Mouse (Mus musculus): ENCODE measurements at regions not wholly inside any gene's neighbourhood (a gene's known extent, or its start where the extent isn't known, plus 50 kb on each side); places are given as distances from the start of the nearest gene placed in this dataset.
A peak's percentile ranks its signal among the peaks of the same experiment; 100 is the strongest.
"Not testable (repeated sequence)": the region's sequence is repeated elsewhere in the genome, so short reads cannot be mapped to it uniquely, and the experiment has no call there.

- DNase-seq (ENCODE audit: low read depth, low spot score); in situ Hi-C loops (cut with MboI; ENCODE audit: low pct_unique_long_range_greater_than_20kb); POLR2A ChIA-PET; ATAC-seq; H3K27me3 ChIP-seq; CTCF ChIA-PET: not testable (repeated sequence)
Observed at GRCm38 (mm10) chr7:106296912-106297311, 81.8 kb upstream of the Gvin1 start.

DNA sequence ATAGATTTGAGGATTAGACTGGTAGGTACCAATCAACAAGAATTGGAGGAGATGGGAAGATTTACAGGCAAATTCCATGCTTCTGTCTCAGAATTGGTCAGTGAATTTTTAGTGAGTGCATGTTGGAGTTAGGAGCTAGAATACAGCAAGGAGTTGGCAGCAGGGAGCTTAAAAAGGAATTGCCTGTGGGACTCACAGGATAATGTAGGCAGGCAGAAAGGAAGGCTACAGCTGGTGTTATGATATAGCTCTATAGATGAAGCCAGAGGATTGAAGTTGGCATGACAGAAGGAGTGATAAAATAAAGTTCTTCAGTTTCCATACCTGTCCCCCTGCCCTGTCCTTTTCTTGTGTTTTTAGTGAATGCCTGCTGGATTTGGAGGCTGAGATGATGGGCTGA, 69.7 kb upstream of the Gvin1 start:
- in situ Hi-C loops (cut with MboI; ENCODE audit: low pct_unique_long_range_greater_than_20kb); CTCF ChIA-PET; POLR2A ChIA-PET; DNase-seq (ENCODE audit: low read depth, low spot score); H3K27me3 ChIP-seq; ATAC-seq: not testable (repeated sequence)

DNA sequence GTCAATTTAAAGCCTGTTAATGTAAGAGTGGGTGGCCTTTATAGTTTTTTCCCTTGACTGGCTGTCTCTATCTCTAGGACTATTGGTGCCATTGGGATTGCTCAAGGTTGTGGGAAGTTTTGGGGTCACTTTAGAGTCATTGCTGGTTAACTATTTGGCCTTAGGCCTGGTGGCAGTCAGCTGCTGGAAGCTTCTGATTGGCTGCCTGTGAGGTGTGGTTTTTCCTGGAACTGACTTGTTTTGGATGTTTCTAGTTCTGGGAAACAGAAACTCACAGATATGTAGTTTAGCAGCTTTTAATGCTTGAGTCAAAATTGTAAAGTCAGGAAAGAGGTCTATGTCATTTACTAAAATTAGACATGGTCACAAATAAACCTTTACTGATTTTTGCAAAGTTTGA, 64.8 kb upstream of the Gvin1 start:
- peak; percentile 62 for ATAC-seq
- in situ Hi-C loops (cut with MboI; ENCODE audit: low pct_unique_long_range_greater_than_20kb); CTCF ChIA-PET; H3K27me3 ChIP-seq; DNase-seq (ENCODE audit: low read depth, low spot score); POLR2A ChIA-PET: not testable (repeated sequence)

DNA sequence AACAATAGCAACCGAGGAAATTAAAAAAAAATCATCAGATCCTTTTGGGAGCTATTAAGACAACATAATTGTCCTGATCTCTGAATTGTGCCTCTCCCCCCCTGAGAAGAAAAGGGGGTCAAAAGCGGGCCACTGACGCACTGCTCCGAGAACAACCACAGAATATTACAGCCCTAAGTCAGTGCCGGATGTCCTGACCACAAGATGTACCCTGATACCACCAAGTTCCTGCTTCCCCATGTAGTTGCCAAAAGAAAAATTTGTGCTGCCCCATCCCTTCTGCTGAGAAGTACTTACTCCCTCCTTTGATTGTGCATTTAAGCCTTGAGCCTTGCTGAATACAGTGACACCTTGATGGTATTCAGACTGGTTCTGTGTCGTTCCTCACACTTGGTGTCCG, 55.8 kb upstream of the Gvin1 start:
- DNase-seq (ENCODE audit: low read depth, low spot score); ATAC-seq; in situ Hi-C loops (cut with MboI; ENCODE audit: low pct_unique_long_range_greater_than_20kb); CTCF ChIA-PET; H3K27me3 ChIP-seq; POLR2A ChIA-PET: not testable (repeated sequence)

All from Patski (cell line).